Mouse (Mus musculus) embryonic facial prominence, embryonic 13.5 days (tissue): ENCODE measurements around the gene Naa80. TPM values are rescaled to one million over a fixed set of nuclear protein-coding genes. Genes with fewer than 3 reads are reported as not detected.
A peak's percentile ranks its signal among the peaks of the same experiment; 100 is the strongest.

Source experiments
- ATAC-seq: fragments of 200-750 bp; cut with Nextera tagmentation; 2 replicates; pipeline ENCODE4 v1.8.0; 2017; ENCODE audit warnings: low read depth; ENCODE audit not compliant: insufficient number of reproducible peaks, insufficient read depth, low FRiP score, low TSS enrichment
- H3K27ac ChIP-seq: fragments of 300-500 bp; sonication (generic); 2 replicates; pipeline ENCODE4 v1.5.1; 2015; ENCODE audit warnings: moderate library complexity, mild to moderate bottlenecking, inconsistent platforms
- H3K27me3 ChIP-seq: fragments of 300-500 bp; sonication (generic); 2 replicates; pipeline ENCODE4 v1.6.1; 2015; ENCODE audit warnings: mild to moderate bottlenecking, inconsistent platforms
- H3K36me3 ChIP-seq: fragments of 300-500 bp; sonication (generic); 2 replicates; pipeline ENCODE4 v1.6.1; 2015; ENCODE audit warnings: mild to moderate bottlenecking, inconsistent platforms
- H3K4me1 ChIP-seq: fragments of 300-500 bp; sonication (generic); 2 replicates; pipeline ENCODE4 v1.6.1; 2015; ENCODE audit warnings: inconsistent platforms
- H3K4me2 ChIP-seq: fragments of 300-500 bp; sonication (generic); 2 replicates; pipeline ENCODE4 v1.6.1; 2015; ENCODE audit warnings: moderate library complexity, mild to moderate bottlenecking, inconsistent platforms
- H3K4me3 ChIP-seq: fragments of 300-500 bp; sonication (generic); 2 replicates; pipeline ENCODE4 v1.5.1; 2015; ENCODE audit warnings: mild to moderate bottlenecking, inconsistent platforms
- H3K9ac ChIP-seq: fragments of 300-500 bp; sonication (generic); 2 replicates; pipeline ENCODE4 v1.6.1; 2015; ENCODE audit warnings: mild to moderate bottlenecking, inconsistent platforms
- H3K9me3 ChIP-seq: fragments of 300-500 bp; sonication (generic); 2 replicates; pipeline ENCODE4 v1.6.1; 2016; ENCODE audit warnings: inconsistent platforms
- WGBS: fragments of 180-500 bp; shearing (Covaris S2); methylation state at CpG from one replicate; pipeline ENCODE4 v1.1.7; 2015; ENCODE audit warnings: mixed read lengths; 5-methylcytosine and 5-hydroxymethylcytosine counted together
- polyA plus RNA-seq: library from polyadenylated mRNA; unstranded; fragments of >200 nt; fragmentation: Nextera tagmentation; extraction: Ambion mirVana; gene quantifications from 2 replicates; pipeline ENCODE4 v1.2.1, GENCODE M21; 2015

The Naa80 gene
- polyA plus RNA-seq, 1 experiment from 2014 or later, result 22.5 TPM

DNA sequence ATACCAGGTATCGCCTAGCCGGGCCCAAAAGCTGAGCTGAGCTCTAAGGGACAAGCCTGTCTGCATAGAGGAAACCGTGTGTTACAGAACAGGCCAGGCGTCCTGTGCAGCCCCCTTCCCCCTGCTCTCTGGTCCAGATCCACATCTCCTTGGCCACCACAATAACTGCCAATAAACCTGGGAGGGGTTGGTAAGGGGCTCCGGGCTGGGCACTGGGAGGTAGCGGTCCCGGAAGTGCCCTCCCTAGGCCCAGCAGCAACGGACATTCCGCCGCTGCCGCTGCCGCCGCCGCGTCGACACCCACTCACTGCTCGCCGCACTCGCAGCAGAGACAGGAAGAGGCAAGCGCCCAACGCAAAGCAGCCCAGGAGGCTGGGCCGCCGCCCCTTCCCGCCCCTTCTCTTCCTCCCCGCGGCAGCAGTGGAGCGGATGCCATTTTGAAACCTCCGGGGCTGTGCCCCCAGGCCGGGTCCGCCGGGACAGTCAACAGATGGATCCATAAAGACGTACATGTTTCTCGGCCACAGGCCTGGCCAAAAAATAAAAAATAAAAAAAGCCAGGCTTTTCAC lies 54.5 kb downstream of the Naa80 start:
- 2% methylated on average over 33 of the region's 33 CpGs for WGBS
- 0 out of 2 replicates have a peak, but pooled peaks have one; percentile 10 for ATAC-seq
- peaks cover 71% of the 10 kb centered on the region for H3K4me1 ChIP-seq

More for the DNA sequence above, 54.5 kb downstream of the Naa80 start:
- Histone ChIP-seq H3K27me3 (no peaks in the 10 kb centered on the region), H3K27ac (peak overlapping the region; percentile 91), H3K4me3 (peak overlapping the region; percentile 84), H3K9ac (peak overlapping the region; percentile 93), H3K4me2 (peak overlapping the region; percentile 99), H3K36me3 (peaks cover 18% of the 10 kb centered on the region), H3K9me3 (no peaks in the 10 kb centered on the region)

Other genes with a start within 250 kb of the Naa80 start
- gene Hemk1, start 240.5 kb upstream of the Naa80 start, polyA plus RNA-seq, result 11.4 and 12.1 TPM in 2 replicates
- 1.2 and 1.5 TPM in 2 replicates for gene 6430571L13Rik, start 238.3 kb upstream of the Naa80 start, polyA plus RNA-seq
- gene Cacna2d2, start 179.3 kb upstream of the Naa80 start, polyA plus RNA-seq, result 0.76 and 1.1 TPM in 2 replicates
- 46.2 and 46.9 TPM in 2 replicates for gene Tmem115, start 44.9 kb upstream of the Naa80 start, polyA plus RNA-seq
- gene Cyb561d2, start 36.7 kb upstream of the Naa80 start, polyA plus RNA-seq, result 21.8 and 26.1 TPM in 2 replicates
- gene Nprl2, start 36.7 kb upstream of the Naa80 start, polyA plus RNA-seq, result 44.3 and 47.2 TPM in 2 replicates
- 2.1 and 2.2 TPM in 2 replicates for gene Zmynd10, start 31.6 kb upstream of the Naa80 start, polyA plus RNA-seq
- 65.2 and 68.5 TPM in 2 replicates for gene Rassf1, start 27.3 kb upstream of the Naa80 start, polyA plus RNA-seq
- 35.9 and 42.9 TPM in 2 replicates for gene Tusc2, start 15.6 kb upstream of the Naa80 start, polyA plus RNA-seq
- 118 TPM in 2 replicates for gene Hyal2, start 10.9 kb upstream of the Naa80 start, polyA plus RNA-seq
- 13.8 and 15.0 TPM in 2 replicates for gene Hyal1, start 2.0 kb upstream of the Naa80 start, polyA plus RNA-seq
- 1.6 and 2.8 TPM in 2 replicates for gene Hyal3, start 1.9 kb downstream of the Naa80 start, polyA plus RNA-seq
- gene Ifrd2, start 8.8 kb downstream of the Naa80 start, polyA plus RNA-seq, result 39.3 and 54.2 TPM in 2 replicates
- gene Sema3b, start 30.3 kb downstream of the Naa80 start, polyA plus RNA-seq, result 8.4 and 8.6 TPM in 2 replicates
- gene Gnai2, start 56.5 kb downstream of the Naa80 start, polyA plus RNA-seq, result 446 and 470 TPM in 2 replicates
- 3.4 and 4.1 TPM in 2 replicates for gene Slc38a3, start 90.6 kb downstream of the Naa80 start, polyA plus RNA-seq
- 1.2 and 2.0 TPM in 2 replicates for gene Gnat1, start 100.8 kb downstream of the Naa80 start, polyA plus RNA-seq
- gene Sema3f, start 131.6 kb downstream of the Naa80 start, polyA plus RNA-seq, result 37.7 and 44.0 TPM in 2 replicates
- 262 and 274 TPM in 2 replicates for gene Rbm5, start 192.1 kb downstream of the Naa80 start, polyA plus RNA-seq